Mouse (Mus musculus) mouse trophoblast stem cell (cell line): ENCODE results near the gene Tmem160.

Source experiments
- in situ Hi-C, 2 experiments: fragments of 300-500 bp; cut with MseI, MboI; formaldehyde crosslinking; loops; 2 replicates in 1 of 2; 3 replicates in 1 of 2; pipeline ENCODE4 v1.15.1; 2025

Gene Tmem160

GRCm38 (mm10) chr7:16491759-16492158 lies 39.2 kb downstream of the Tmem160 start:
- in situ Hi-C loops = no loop called here

- in situ Hi-C loops = no loop called here
Measured at GRCm38 (mm10) chr7:16492211-16492610, 39.6 kb downstream of the Tmem160 start.

DNA sequence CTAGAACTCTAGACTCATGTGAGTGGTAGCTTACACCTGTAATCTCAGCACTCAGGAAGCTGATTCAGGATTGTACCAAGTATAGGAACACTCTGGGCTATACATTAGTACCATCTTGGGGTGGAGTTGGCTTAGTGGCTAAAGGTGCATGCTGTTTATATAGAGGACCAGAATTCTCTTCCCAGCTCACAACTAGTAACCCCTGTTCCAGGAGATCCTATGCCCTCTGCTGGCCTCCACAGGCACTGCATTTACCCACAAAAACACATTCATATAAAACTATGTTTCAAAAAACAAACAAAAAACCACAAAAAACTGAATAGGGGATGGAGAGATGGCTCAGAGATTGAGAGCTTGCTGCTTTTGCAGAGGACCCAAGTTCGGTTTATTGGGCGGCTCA lies 40.8 kb downstream of the Tmem160 start:
- in situ Hi-C loops = no loop called here

DNA sequence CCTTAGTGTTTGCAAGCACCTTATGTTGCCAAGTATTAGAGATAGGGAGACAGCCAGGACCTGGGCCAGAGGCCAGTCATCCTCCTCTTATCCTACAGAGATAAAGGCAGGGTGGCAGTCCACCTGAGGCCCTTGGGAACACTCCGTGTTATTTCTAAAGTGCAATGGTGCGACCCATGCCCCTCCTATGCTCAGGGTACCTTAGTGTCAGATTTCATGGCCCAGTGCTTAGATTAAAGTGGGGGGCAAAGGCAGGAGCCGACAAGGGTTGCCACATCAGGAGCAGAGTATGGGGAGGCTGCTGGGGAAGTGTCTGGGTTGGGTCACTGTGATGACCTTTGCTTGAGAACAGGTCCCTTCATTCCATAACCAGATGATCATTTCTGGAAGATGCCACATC lies 43.7 kb downstream of the Tmem160 start:
- in situ Hi-C loops = no loop called here

GRCm38 (mm10) chr7:16499671-16500104 lies 47.1 kb downstream of the Tmem160 start:
- in situ Hi-C loops = loop anchor here in 1 of 2 experiments (5.0 kb wide), 1 partner anchor 123 kb away; no protein-coding TSS in a partner anchor

- in situ Hi-C loops = loop anchor here in 1 of 2 experiments (5.0 kb wide), 1 partner anchor 121 kb away; no protein-coding TSS in a partner anchor
Measured at GRCm38 (mm10) chr7:16501571-16501970, 49.0 kb downstream of the Tmem160 start.

DNA sequence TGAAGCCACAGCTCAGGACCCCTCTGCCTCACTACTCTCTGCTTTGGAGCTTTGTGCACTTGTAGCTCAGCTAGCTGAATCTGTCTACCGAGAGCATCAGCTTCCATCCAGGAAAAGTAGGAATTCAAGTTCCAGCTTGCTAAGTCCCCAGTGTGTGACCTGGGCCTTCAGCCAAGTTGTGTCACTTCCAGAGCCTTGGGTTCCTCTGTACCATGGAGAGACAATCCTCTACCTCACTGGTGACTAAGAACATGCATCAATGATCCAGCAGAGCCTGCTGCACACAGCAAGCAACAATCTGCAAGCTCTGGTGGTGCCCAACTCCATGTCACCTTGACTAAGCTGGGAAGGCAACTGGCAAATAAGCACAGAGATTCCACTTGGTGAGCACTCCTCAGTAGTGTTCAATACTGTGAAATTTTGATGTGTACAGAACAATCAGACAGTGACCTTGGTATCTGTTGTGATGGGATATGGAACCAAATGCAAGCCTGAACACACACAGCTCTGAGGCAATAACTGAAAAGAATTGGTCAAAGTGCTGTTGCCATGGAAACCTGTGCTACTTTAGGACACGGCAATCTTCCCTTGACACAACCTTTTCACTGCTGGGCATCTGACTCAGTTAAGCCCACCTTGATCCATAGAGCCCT lies 52.1 kb downstream of the Tmem160 start:
- in situ Hi-C loops = loop anchor here (5.0 kb wide), 2 partner anchors 113 to 118 kb away; no protein-coding TSS in a partner anchor
